18 mouse cellular contexts compared by ENCODE assay signal in the genomic region with DNA sequence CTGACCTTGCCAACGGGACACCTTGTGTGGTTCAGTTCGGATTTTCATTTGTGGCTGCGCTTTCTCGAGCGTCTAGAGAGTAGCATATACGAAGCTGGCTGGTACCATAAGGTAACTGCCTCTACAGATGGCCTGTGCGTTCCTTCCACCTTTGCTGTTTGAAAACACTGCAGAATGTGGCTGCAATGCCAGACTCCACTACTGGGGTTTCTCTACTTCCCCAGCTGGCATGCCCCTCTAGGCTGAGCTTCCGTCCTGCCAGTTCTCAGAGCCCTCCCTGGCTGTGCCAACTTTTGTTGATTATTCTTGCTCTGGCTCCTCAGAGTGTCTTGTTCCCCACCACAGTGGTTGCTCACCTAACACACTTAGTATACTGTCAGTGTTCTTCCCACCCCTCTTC.
"Had no signal": no experiment of that assay in that cellular context is flagged by ENCODE, and none has a peak within 500 bp of the region (broad histone marks: within the 10 kb centered on the region; RNA-seq: fewer than 3 reads in every experiment).

No protein-coding gene starts in this region.

- H3K36me3 ChIP-seq: kidney, embryonic 15.5 days; limb, embryonic 10.5 days; limb, embryonic 13.5 days; liver, embryonic 12.5 days; liver, embryonic 15.5 days; lung, embryonic 15.5 days had no signal

- H3K9me3 ChIP-seq: kidney, embryonic 15.5 days; limb, embryonic 10.5 days; limb, embryonic 13.5 days; liver, embryonic 12.5 days; liver, embryonic 15.5 days; lung, embryonic 15.5 days had no signal

- H3K4me3 ChIP-seq: kidney, embryonic 15.5 days; left cerebral cortex, adult 2 months; limb, embryonic 10.5 days; limb, embryonic 13.5 days; liver, embryonic 12.5 days; liver, embryonic 15.5 days; lung, embryonic 15.5 days had no signal

- H3K27ac ChIP-seq: kidney, embryonic 15.5 days; left cerebral cortex, adult 2 months; limb, embryonic 10.5 days; limb, embryonic 13.5 days; liver, embryonic 12.5 days; liver, embryonic 15.5 days; lung, embryonic 15.5 days had no signal

- ATAC-seq: liver, embryonic 12.5 days had no signal

- DNase-seq: kidney, adult 8-10 months; kidney, postnatal 10 days; kidney, postnatal 36 days; layer of hippocampus, postnatal 36 days; liver; lung, adult 18-20 months; lung, postnatal 10 days; lung, postnatal 4 days; midbrain, embryonic 14.5 days; thymus, postnatal 25 days had no signal

- H3K9ac ChIP-seq: kidney, embryonic 15.5 days; limb, embryonic 13.5 days; liver, embryonic 12.5 days; liver, embryonic 15.5 days; lung, embryonic 15.5 days had no signal

- H3K4me1 ChIP-seq: kidney, embryonic 15.5 days; limb, embryonic 10.5 days; limb, embryonic 13.5 days; liver, embryonic 12.5 days; liver, embryonic 15.5 days; lung, embryonic 15.5 days had no signal

- H3K4me2 ChIP-seq: kidney, embryonic 15.5 days; limb, embryonic 13.5 days; liver, embryonic 12.5 days; liver, embryonic 15.5 days; lung, embryonic 15.5 days; midbrain, embryonic 11.5 days had no signal
